Mouse (Mus musculus): ENCODE measurements at regions not wholly inside any gene's neighbourhood (a gene's known extent, or its start where the extent isn't known, plus 50 kb on each side); places are given as distances from the start of the nearest gene placed in this dataset.

GRCm38 (mm10) chr3:117132897-117133296 is 164.1 kb upstream of the Palmd start:
- DNase-seq (ENCODE audit: low read depth, low spot score): no peak
- TF ChIP-seq SIN3A (IDR thresholded peaks at IDR 0.05; ENCODE audit: low read length) (no peak), NRF1 (IDR thresholded peaks at IDR 0.05; ENCODE audit: insufficient read depth, low read depth, low read length, poor library complexity, severe bottlenecking) (no peak), E2F4 (IDR thresholded peaks at IDR 0.05; ENCODE audit: borderline replicate concordance, low read depth, low read length) (no peak), USF1 (IDR thresholded peaks at IDR 0.05; ENCODE audit: low read depth, low read length) (no peak), BHLHE40 (IDR thresholded peaks at IDR 0.05; ENCODE audit: borderline replicate concordance, low read depth, low read length) (no peak), TAL1 (IDR thresholded peaks at IDR 0.05; ENCODE audit: low read length) (no peak), HCFC1 (IDR thresholded peaks at IDR 0.05; ENCODE audit: low read depth, low read length) (no peak), MXI1 (IDR thresholded peaks at IDR 0.05; ENCODE audit: low read depth, low read length) (no peak), ZNF384 (IDR thresholded peaks at IDR 0.05; ENCODE audit: low read depth, low read length) (no peak), GABPA (IDR thresholded peaks at IDR 0.05; ENCODE audit: low read depth, low read length) (no peak), POLR2AphosphoS5 (IDR thresholded peaks at IDR 0.05; ENCODE audit: borderline replicate concordance, low read depth, low read length) (no peak), POLR2AphosphoS2 (IDR thresholded peaks at IDR 0.05; ENCODE audit: low read length) (no peak), SMC3 (IDR thresholded peaks at IDR 0.05; ENCODE audit: low read depth, low read length) (no peak), POLR2A (IDR thresholded peaks at IDR 0.05; ENCODE audit: control insufficient read depth in 1 of 2, insufficient read depth in 1 of 2, low read depth in 1 of 2, low read length in 2 of 2, poor library complexity in 1 of 2) (no peak), USF2 (IDR thresholded peaks at IDR 0.05; ENCODE audit: borderline replicate concordance in 1 of 2, insufficient read depth in 1 of 2, low read depth in 1 of 2, low read length in 2 of 2) (no peak), MAZ (IDR thresholded peaks at IDR 0.05; ENCODE audit: low read depth, low read length) (no peak), CHD2 (IDR thresholded peaks at IDR 0.05; ENCODE audit: low read length) (no peak)
- H3K79me2 ChIP-seq (ENCODE audit: control insufficient read depth, insufficient read depth, low read length, poor library complexity): no peaks in the 10 kb centered on the region

GRCm38 (mm10) chr3:117122211-117122610 is 153.4 kb upstream of the Palmd start:
- TF ChIP-seq UBTF (IDR thresholded peaks at IDR 0.05; ENCODE audit: borderline replicate concordance, insufficient read depth, low read depth, low read length) (no peak), POLR2A (IDR thresholded peaks at IDR 0.05; ENCODE audit: control insufficient read depth in 1 of 2, insufficient read depth in 1 of 2, low read depth in 1 of 2, low read length in 2 of 2, poor library complexity in 1 of 2) (no peak), ZNF384 (IDR thresholded peaks at IDR 0.05; ENCODE audit: low read depth, low read length) (0 out of 2 replicates have a peak, but pooled peaks have one; percentile 14)
- H3K27ac ChIP-seq (ENCODE audit: control insufficient read depth, low read depth, low read length): no peak overlapping the region
- DNase-seq (ENCODE audit: low read depth, low spot score): no peak
- no peak overlapping the region for H3K9ac ChIP-seq (ENCODE audit: control insufficient read depth, low read depth, low read length, poor library complexity, severe bottlenecking)
- H3K36me3 ChIP-seq (ENCODE audit: control insufficient read depth in 1 of 2, insufficient read depth in 2 of 2, low read length in 2 of 2): no peaks in the 10 kb centered on the region
- no peaks in the 10 kb centered on the region for H3K9me3 ChIP-seq (replicated peaks; ENCODE audit: insufficient read depth, low read length)
- H3K4me3 ChIP-seq (ENCODE audit: control insufficient read depth in 1 of 2, insufficient read depth in 1 of 2, low read depth in 2 of 2, low read length in 2 of 2): no peak overlapping the region
- H3K27me3 ChIP-seq (ENCODE audit: control insufficient read depth in 1 of 2, insufficient read depth in 2 of 2, low read length in 2 of 2): no peaks in the 10 kb centered on the region
- no peaks in the 10 kb centered on the region for H3K4me1 ChIP-seq (ENCODE audit: control insufficient read depth in 1 of 2, insufficient read depth in 2 of 2, low read length in 2 of 2)
- H3K79me2 ChIP-seq (ENCODE audit: control insufficient read depth, insufficient read depth, low read length, poor library complexity): no peaks in the 10 kb centered on the region

More at GRCm38 (mm10) chr3:117132897-117133296, 164.1 kb upstream of the Palmd start:
- Histone ChIP-seq H3K9me3 (replicated peaks; ENCODE audit: insufficient read depth, low read length) (no peaks in the 10 kb centered on the region), H3K27ac (ENCODE audit: control insufficient read depth, low read depth, low read length) (no peak overlapping the region), H3K9ac (ENCODE audit: control insufficient read depth, low read depth, low read length, poor library complexity, severe bottlenecking) (no peak overlapping the region), H3K27me3 (ENCODE audit: control insufficient read depth in 1 of 2, insufficient read depth in 2 of 2, low read length in 2 of 2) (no peaks in the 10 kb centered on the region), H3K4me3 (ENCODE audit: control insufficient read depth in 1 of 2, insufficient read depth in 1 of 2, low read depth in 2 of 2, low read length in 2 of 2) (no peak overlapping the region), H3K36me3 (ENCODE audit: control insufficient read depth in 1 of 2, insufficient read depth in 2 of 2, low read length in 2 of 2) (no peaks in the 10 kb centered on the region; a peak in 1 of 4 replicates), H3K4me1 (ENCODE audit: control insufficient read depth in 1 of 2, insufficient read depth in 2 of 2, low read length in 2 of 2) (no peaks in the 10 kb centered on the region)

All from MEL (cell line).